Mouse (Mus musculus) intestine, embryonic 16.5 days (tissue): ENCODE measurements around the gene Rangap1. TPM values are rescaled to one million over a fixed set of nuclear protein-coding genes. Genes with fewer than 3 reads are reported as not detected.

ENCODE experiments used
- ATAC-seq: fragments of 200-750 bp; cut with Nextera tagmentation; 2 replicates; pipeline ENCODE4 v1.8.0; 2017; ENCODE audit warnings: moderate TSS enrichment, moderate library complexity
- H3K27ac ChIP-seq: fragments of 300-500 bp; sonication (generic); 2 replicates; pipeline ENCODE4 v1.5.1; 2014; ENCODE audit warnings: mild to moderate bottlenecking, low read length
- H3K27me3 ChIP-seq: fragments of 300-500 bp; sonication (generic); replicated peaks from 2 replicates; pipeline ENCODE4 v1.6.1; 2014; ENCODE audit warnings: low read length, control low read depth, mixed read lengths; ENCODE audit not compliant: control insufficient read depth, insufficient read depth
- H3K36me3 ChIP-seq: fragments of 300-500 bp; sonication (generic); 2 replicates; pipeline ENCODE4 v1.6.1; 2014; ENCODE audit warnings: low read length, control low read depth; ENCODE audit not compliant: control insufficient read depth, insufficient read depth
- H3K4me1 ChIP-seq: fragments of 300-500 bp; sonication (generic); 2 replicates; pipeline ENCODE4 v1.6.1; 2014; ENCODE audit warnings: low read length, control low read depth, mixed read lengths; ENCODE audit not compliant: control insufficient read depth, insufficient read depth
- H3K4me2 ChIP-seq: fragments of 300-500 bp; sonication (generic); 2 replicates; pipeline ENCODE4 v1.6.1; 2014; ENCODE audit warnings: low read depth, low read length, control low read depth
- H3K4me3 ChIP-seq: fragments of 300-500 bp; sonication (generic); 2 replicates; pipeline ENCODE4 v1.5.1; 2014; ENCODE audit warnings: mild to moderate bottlenecking, low read length
- H3K9ac ChIP-seq: fragments of 300-500 bp; sonication (generic); 2 replicates; pipeline ENCODE4 v1.6.1; 2014; ENCODE audit warnings: low read depth, low read length
- H3K9me3 ChIP-seq: fragments of 300-500 bp; sonication (generic); 2 replicates; pipeline ENCODE4 v1.6.1; 2016; ENCODE audit warnings: low read length, control low read depth; ENCODE audit not compliant: control insufficient read depth
- WGBS: fragments of 180-500 bp; shearing (Covaris S2); extraction: QIAGEN DNeasy Blood & Tissue Kit; methylation state at CpG from one replicate; pipeline ENCODE4 v1.1.7; 2014; 5-methylcytosine and 5-hydroxymethylcytosine counted together
- polyA plus RNA-seq: library from polyadenylated mRNA; unstranded; fragments of >200 nt; fragmentation: Nextera tagmentation; extraction: Ambion mirVana; gene quantifications from 2 replicates; pipeline ENCODE4 v1.2.1, GENCODE M21; 2015

Rangap1 gene
- polyA plus RNA-seq, 1 experiment from 2014 or later, result 90.4 TPM

GRCm38 (mm10) chr15:81729241-81729791, 16.0 kb downstream of the Rangap1 start:
- Histone ChIP-seq H3K4me3 (peak overlapping the region; percentile 98), H3K4me2 (peak overlapping the region; percentile 81), H3K9me3 (no peaks in the 10 kb centered on the region), H3K27ac (peak overlapping the region; percentile 77), H3K27me3 (no peaks in the 10 kb centered on the region), H3K9ac (peak overlapping the region; percentile 89), H3K4me1 (peaks cover 23% of the 10 kb centered on the region), H3K36me3 (no peaks in the 10 kb centered on the region)
- ATAC-seq, result peak; percentile 60
- WGBS, result under 1% methylated on average over 49 of the region's 49 CpGs

- Histone ChIP-seq H3K4me2 (no peak overlapping the region), H3K27me3 (no peaks in the 10 kb centered on the region), H3K4me3 (no peak overlapping the region), H3K36me3 (peaks cover 10% of the 10 kb centered on the region; the same call in 1 of the 2 replicates), H3K9me3 (no peaks in the 10 kb centered on the region), H3K4me1 (peaks cover 25% of the 10 kb centered on the region), H3K27ac (no peak overlapping the region), H3K9ac (no peak overlapping the region)
- no peak for ATAC-seq
- WGBS, result 98% methylated on average over 8 of the region's 8 CpGs
Observed at GRCm38 (mm10) chr15:81725965-81726364, 19.4 kb downstream of the Rangap1 start.

GRCm38 (mm10) chr15:81723653-81724052, 21.7 kb downstream of the Rangap1 start:
- 61% methylated on average over 11 of the region's 11 CpGs for WGBS
- H3K36me3 ChIP-seq, result peaks cover 14% of the 10 kb centered on the region; the same call in 1 of the 2 replicates
- no peaks in the 10 kb centered on the region for H3K27me3 ChIP-seq
- H3K4me1 ChIP-seq, result peaks cover 18% of the 10 kb centered on the region
- no peak overlapping the region for H3K4me3 ChIP-seq
- H3K4me2 ChIP-seq, result peak overlapping the region; percentile 13; the same call in 1 of the 2 replicates
- no peaks in the 10 kb centered on the region for H3K9me3 ChIP-seq
- H3K27ac ChIP-seq, result peak overlapping the region; percentile 43
- peak; percentile 86 for ATAC-seq
- H3K9ac ChIP-seq, result 0 out of 2 replicates have a peak overlapping the region, but pooled peaks have one; percentile 15

- H3K9ac ChIP-seq, result no peak overlapping the region
- ATAC-seq, result no peak
- no peak overlapping the region for H3K4me2 ChIP-seq
- H3K36me3 ChIP-seq, result peaks cover 15% of the 10 kb centered on the region; the same call in 1 of the 2 replicates
- 94% methylated on average over 5 of the region's 5 CpGs for WGBS
- H3K27me3 ChIP-seq, result no peaks in the 10 kb centered on the region
- H3K9me3 ChIP-seq, result no peaks in the 10 kb centered on the region
- H3K4me1 ChIP-seq, result peaks cover 6% of the 10 kb centered on the region; the same call in 1 of the 2 replicates
- no peak overlapping the region for H3K4me3 ChIP-seq
- no peak overlapping the region for H3K27ac ChIP-seq
Observed at GRCm38 (mm10) chr15:81722361-81722760, 23.0 kb downstream of the Rangap1 start.

- Histone ChIP-seq H3K36me3 (peaks cover 29% of the 10 kb centered on the region), H3K9ac (no peak overlapping the region), H3K27ac (no peak overlapping the region), H3K9me3 (no peaks in the 10 kb centered on the region; the same call in 1 of the 2 replicates), H3K27me3 (no peaks in the 10 kb centered on the region), H3K4me1 (peaks cover under 1% of the 10 kb centered on the region; the same call in 1 of the 2 replicates), H3K4me2 (no peak overlapping the region), H3K4me3 (no peak overlapping the region)
- ATAC-seq, result no peak
- WGBS, result 92% methylated on average over 6 of the region's 6 CpGs
Observed at GRCm38 (mm10) chr15:81719139-81719531, 26.2 kb downstream of the Rangap1 start.

- Histone ChIP-seq H3K4me2 (no peak overlapping the region), H3K4me3 (no peak overlapping the region), H3K9me3 (no peaks in the 10 kb centered on the region; the same call in 1 of the 2 replicates), H3K36me3 (peaks cover 29% of the 10 kb centered on the region), H3K4me1 (no peaks in the 10 kb centered on the region), H3K9ac (no peak overlapping the region), H3K27me3 (no peaks in the 10 kb centered on the region), H3K27ac (no peak overlapping the region)
- WGBS, result 82% methylated on average over 9 of the region's 9 CpGs
- ATAC-seq, result no peak
Observed at GRCm38 (mm10) chr15:81718336-81719138, 26.8 kb downstream of the Rangap1 start.

GRCm38 (mm10) chr15:81713742-81714141, 31.6 kb downstream of the Rangap1 start:
- no peaks in the 10 kb centered on the region for H3K4me1 ChIP-seq
- ATAC-seq, result no peak
- H3K36me3 ChIP-seq, result peaks cover 40% of the 10 kb centered on the region
- no peak overlapping the region for H3K4me2 ChIP-seq
- no peak overlapping the region for H3K4me3 ChIP-seq
- WGBS, result 84% methylated on average over 6 of the region's 6 CpGs
- no peaks in the 10 kb centered on the region for H3K27me3 ChIP-seq
- no peak overlapping the region for H3K9ac ChIP-seq
- no peak overlapping the region for H3K27ac ChIP-seq
- no peaks in the 10 kb centered on the region; the same call in 1 of the 2 replicates for H3K9me3 ChIP-seq

GRCm38 (mm10) chr15:81710801-81711200, 34.5 kb downstream of the Rangap1 start:
- no peak overlapping the region for H3K4me2 ChIP-seq
- no peak overlapping the region for H3K9ac ChIP-seq
- H3K27ac ChIP-seq, result no peak overlapping the region
- no peak overlapping the region for H3K4me3 ChIP-seq
- no peak for ATAC-seq
- no peaks in the 10 kb centered on the region; the same call in 1 of the 2 replicates for H3K9me3 ChIP-seq
- H3K4me1 ChIP-seq, result no peaks in the 10 kb centered on the region
- H3K36me3 ChIP-seq, result peaks cover 37% of the 10 kb centered on the region
- H3K27me3 ChIP-seq, result no peaks in the 10 kb centered on the region
- 70% methylated on average over 4 of the region's 4 CpGs for WGBS

GRCm38 (mm10) chr15:81709686-81710085, 35.6 kb downstream of the Rangap1 start:
- Histone ChIP-seq H3K9ac (no peak overlapping the region), H3K36me3 (peaks cover 39% of the 10 kb centered on the region), H3K27ac (no peak overlapping the region), H3K27me3 (no peaks in the 10 kb centered on the region), H3K4me2 (no peak overlapping the region), H3K4me3 (no peak overlapping the region), H3K4me1 (no peaks in the 10 kb centered on the region), H3K9me3 (no peaks in the 10 kb centered on the region)
- 100% methylated on average over 1 of the region's 1 CpGs for WGBS
- no peak for ATAC-seq
